Mouse (Mus musculus) thymus, adult 2 months (tissue): ENCODE data around the gene Tmie.

Experiments
- CTCF ChIP-seq: fragments of 200-500 bp; IDR thresholded peaks from 2 replicates; pipeline ENCODE4 v1.5.1; 2012; ENCODE audit warnings: mild to moderate bottlenecking, control low read depth, low read length, moderate library complexity, borderline replicate concordance; ENCODE audit not compliant: control insufficient read depth, poor library complexity, insufficient read depth; ENCODE audit errors: extremely low read depth
- POLR2A ChIP-seq: fragments of 200-500 bp; IDR thresholded peaks from 2 replicates; pipeline ENCODE4 v1.6.1; 2012; ENCODE audit warnings: mild to moderate bottlenecking, low read length, control low read depth, moderate library complexity; ENCODE audit not compliant: control insufficient read depth, poor library complexity, insufficient read depth; ENCODE audit errors: extremely low read depth

DNA sequence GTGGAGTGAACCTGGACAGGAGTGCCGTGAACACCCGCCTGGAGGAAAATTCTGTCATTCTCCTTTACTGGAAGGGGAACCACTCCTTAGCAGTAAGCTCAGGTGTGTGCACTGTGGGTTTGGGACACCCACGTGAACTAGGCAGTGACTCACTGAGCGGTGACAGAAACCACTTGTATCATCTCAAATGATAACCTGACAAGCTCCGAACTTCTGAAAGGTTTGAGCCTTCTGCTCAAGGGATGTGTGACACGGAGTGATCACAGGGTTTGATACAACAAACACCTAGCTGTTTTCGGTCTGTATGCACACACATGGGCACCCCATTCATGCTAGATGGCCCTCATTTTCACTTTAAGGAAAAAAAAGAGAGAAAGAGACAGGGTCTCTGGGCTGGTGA lies 36.9 kb upstream of the Tmie start, which contains the start of gene Fam240a:
- TF ChIP-seq CTCF = no peak
- TF ChIP-seq POLR2A = no peak
